Mouse (Mus musculus) neutrophil, adult 65 days (primary cell): Measurements from ENCODE around the gene Fmnl2. TPM values are rescaled to one million over a fixed set of nuclear protein-coding genes. Genes with fewer than 3 reads are reported as not detected.

Source experiments
- total RNA-seq: library from RNA; stranded (reverse); gene quantifications from 2 replicates; pipeline ENCODE4 v1.2.4, GENCODE M21; 2023

Gene Fmnl2
- 33.2 and 35.9 TPM in 2 replicates for total RNA-seq

GRCm38 (mm10) chr2:52857611-52858528, at the start of gene Fmnl2:
Gene Fmnl2 (plus strand): TSS chr2:52857860.

Other genes starting within 250 kb of the Fmnl2 start
- not detected in 2 replicates for gene Cacnb4, start 181.0 kb upstream of the Fmnl2 start, total RNA-seq
- gene Stam2, start 115.6 kb upstream of the Fmnl2 start, total RNA-seq, result 23.0 and 39.2 TPM in 2 replicates